Mouse (Mus musculus) left cerebral cortex, postnatal 36 days (tissue): ENCODE results near the gene Ctbp1. TPM values are rescaled to one million over a fixed set of nuclear protein-coding genes. Genes with fewer than 3 reads are reported as not detected.

Experiments
- DNase-seq, 2 experiments: peaks; one replicate each; pipeline ENCODE4 v3.0.0; 2021 to 2022; ENCODE audit warnings: low spot score in 2 of 2, mixed read lengths in 1 of 2
- intact Hi-C: fragments of 180-260 bp; cut with DNase I; formaldehyde crosslinking; loops from one replicate; pipeline ENCODE4 v1.15.1; 2025
- total RNA-seq, 2 experiments: library from RNA; stranded (reverse); gene quantifications; 2 replicates each; pipeline ENCODE4 v1.2.3; 2021

Gene Ctbp1
- total RNA-seq: 100 to 1,000 TPM; 298 to 335 TPM

GRCm38 (mm10) chr5:33274953-33275454 is at the start of gene Ctbp1:
Ctbp1 (minus strand) TSS chr5:33274994.
- peak; percentile 92 to 96 for DNase-seq
- intact Hi-C loops: loop anchor here (1.0 to 2.0 kb wide), 2 partner anchors 60 to 103 kb away; partner anchors contain the start of genes Maea and Uvssa

- DNase-seq: no peak
- intact Hi-C loops: no loop called here
These were observed 49.7 kb upstream of the Ctbp1 start for GRCm38 (mm10) chr5:33324491-33324890.

DNA sequence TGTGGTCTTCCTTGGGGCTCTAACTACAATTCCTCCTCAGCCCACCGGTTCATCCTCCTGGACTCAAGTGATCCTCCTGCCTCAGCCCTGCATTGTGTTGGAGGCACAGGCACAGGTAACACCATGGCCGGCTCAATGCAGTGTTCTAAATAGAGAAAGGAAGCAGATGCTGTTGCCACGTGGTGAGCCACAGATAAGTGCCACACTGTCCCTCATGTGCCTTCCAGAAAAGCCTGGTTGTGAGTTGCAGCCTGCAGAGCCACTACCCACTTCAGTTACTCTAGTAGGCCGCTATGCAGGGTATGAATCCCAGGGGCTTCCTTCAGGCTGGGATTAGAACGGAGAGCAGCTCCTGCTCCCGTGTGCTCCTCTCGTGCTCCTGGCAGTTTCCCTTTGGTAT is 37.4 kb upstream of the Ctbp1 start:
- intact Hi-C loops: no loop called here
- DNase-seq: no peak

DNA sequence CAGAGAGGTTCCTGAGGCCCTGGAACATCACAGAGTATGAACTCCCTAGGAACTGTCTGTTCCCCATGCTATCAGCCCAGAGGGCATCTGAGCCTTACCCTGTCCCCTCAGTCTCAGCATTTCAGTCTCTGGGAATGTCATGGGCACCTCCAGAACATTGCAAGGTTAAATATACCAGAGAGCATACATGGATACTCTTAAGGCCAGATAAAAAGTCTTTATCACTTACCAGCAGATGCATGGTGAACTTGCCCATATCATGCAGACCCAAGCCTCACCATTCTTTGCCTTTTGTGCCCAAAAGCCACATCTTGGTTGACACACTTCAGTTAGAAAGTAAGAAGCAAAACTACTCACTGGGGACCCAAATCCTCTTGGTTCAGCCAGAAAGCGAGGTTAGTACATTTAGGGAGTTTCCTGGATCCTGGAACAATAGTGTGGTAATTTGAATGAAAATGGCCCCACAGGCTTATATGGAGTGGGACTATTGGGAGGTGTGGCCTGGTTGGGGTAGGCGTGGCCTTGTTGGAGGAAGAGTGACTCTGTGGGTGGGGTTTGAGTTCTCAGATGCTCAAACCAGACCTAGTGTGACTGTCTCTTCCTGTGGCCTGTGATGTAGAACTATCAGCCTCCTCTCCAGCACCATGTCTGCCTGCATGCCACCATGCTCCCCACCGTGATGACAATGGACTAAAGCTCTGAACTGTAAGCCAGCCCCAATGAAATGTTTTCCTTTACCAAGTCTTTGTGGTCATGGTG is 36.1 kb upstream of the Ctbp1 start:
- intact Hi-C loops: no loop called here

DNA sequence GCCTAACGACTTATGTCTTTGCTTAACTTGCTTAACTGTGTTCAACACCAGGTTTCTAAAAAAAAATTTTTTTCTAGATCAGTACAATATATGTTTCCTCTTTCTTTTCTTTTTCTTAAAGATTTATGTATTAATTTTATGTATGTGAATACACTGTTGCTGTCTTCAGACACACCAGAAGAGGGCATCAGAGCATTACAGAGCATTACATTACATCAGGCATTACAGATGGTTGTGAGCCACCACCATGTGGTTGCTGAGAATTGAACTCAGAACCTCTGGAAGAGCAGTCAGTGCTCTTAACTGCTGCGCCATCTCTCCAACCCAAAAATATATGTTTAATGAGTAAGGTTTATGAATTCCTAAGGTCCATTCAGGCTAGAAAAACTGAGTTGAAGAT is 27.0 kb upstream of the Ctbp1 start:
- DNase-seq: no peak
- intact Hi-C loops: no loop called here

More for the DNA sequence above, 36.1 kb upstream of the Ctbp1 start:
- DNase-seq: no peak

GRCm38 (mm10) chr5:33297164-33297563 is 22.4 kb upstream of the Ctbp1 start:
- no peak for DNase-seq
- intact Hi-C loops: no loop called here

GRCm38 (mm10) chr5:33293796-33294430 is 19.1 kb upstream of the Ctbp1 start:
- intact Hi-C loops: no loop called here
- DNase-seq: no peak

GRCm38 (mm10) chr5:33283951-33284350 is 9.2 kb upstream of the Ctbp1 start:
- DNase-seq: no peak
- intact Hi-C loops: no loop called here

DNA sequence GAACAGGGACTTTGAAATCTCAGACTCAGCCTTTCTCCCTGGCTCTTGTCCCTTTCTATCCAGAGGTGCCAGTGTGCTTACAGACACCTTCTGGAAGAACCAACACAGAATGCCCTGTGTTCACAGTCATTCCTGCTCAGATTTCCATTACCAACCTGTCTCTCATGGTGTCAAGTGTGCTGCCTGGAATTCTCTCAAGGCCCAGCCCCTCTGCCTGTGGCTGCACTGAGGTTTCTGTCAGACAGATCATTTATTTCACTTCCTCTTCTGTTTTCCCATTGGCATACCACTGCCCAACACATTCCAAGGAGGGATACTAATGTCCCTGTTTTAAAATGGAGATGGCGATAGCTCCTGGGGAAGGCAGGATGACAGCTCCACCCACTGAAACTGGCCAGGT is 6.6 kb upstream of the Ctbp1 start:
- intact Hi-C loops: no loop called here
- no peak for DNase-seq

- DNase-seq: no peak
- intact Hi-C loops: no loop called here
These were observed 4.2 kb upstream of the Ctbp1 start for GRCm38 (mm10) chr5:33278950-33279349.

- intact Hi-C loops: no loop called here
- DNase-seq: no peak
These were observed 2.5 kb upstream of the Ctbp1 start for GRCm38 (mm10) chr5:33277286-33277685.

GRCm38 (mm10) chr5:33275754-33276153 is 960 bp upstream of the Ctbp1 start:
- intact Hi-C loops: loop anchor here (2.0 kb wide), 1 partner anchor 59 kb away; the partner anchor contains the start of gene Maea
- no peak for DNase-seq

DNA sequence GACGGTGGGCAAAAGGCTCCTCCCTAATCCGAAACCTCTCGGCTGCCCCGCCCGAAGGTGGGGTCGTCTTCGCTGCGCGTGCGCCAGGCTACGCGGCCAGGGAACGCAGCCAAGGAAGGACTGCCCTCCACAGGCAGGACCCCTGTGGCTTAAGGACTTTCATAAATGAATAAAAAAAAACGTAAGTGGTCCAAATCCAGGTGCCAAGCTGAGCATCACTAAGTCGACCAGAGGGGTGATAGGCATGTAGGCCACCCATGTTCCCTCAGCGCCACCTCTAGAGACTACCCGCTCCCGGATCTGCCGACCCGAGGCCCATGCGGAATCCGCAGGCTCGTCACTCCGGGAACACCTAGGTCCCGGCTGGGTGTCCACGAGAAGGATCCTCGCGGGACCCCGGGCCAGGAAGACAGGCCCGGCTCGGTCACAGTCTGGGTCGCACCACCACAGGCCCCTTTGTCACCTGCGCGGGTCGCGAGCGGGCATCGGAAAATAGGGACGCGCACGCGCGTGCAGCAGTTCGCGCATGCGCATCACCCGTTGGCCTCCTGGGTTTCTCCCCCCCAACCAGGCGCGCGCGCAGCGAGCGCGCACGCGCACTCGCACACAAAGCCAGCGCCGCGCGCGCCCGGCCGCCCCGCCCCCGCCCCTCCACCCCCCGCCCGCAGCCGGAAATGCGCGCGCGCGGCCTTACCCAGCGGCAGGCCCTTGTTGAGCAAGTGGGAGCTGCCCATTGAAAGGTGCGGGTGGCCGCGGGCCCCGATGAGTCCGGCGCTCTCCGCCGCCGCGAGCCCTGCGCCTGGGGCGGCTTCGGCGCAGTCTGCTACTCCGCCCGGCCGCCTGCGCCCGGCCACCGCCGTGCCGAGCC is 475 bp downstream of the Ctbp1 start:
- DNase-seq: peak; percentile 93 to 96
- intact Hi-C loops: loop anchor here (1.0 to 2.0 kb wide), 2 partner anchors 60 to 104 kb away; partner anchors contain the start of genes Maea and Uvssa

GRCm38 (mm10) chr5:33273777-33274084 is 1.1 kb downstream of the Ctbp1 start:
- DNase-seq: no peak
- intact Hi-C loops: loop anchor here (1.0 to 2.0 kb wide), 2 partner anchors 61 to 105 kb away; partner anchors contain the start of genes Maea and Uvssa

- intact Hi-C loops: no loop called here
- no peak for DNase-seq
These were observed 1.7 kb downstream of the Ctbp1 start for GRCm38 (mm10) chr5:33272845-33273776.

GRCm38 (mm10) chr5:33272146-33272545 is 2.6 kb downstream of the Ctbp1 start:
- no peak for DNase-seq
- intact Hi-C loops: no loop called here

GRCm38 (mm10) chr5:33270568-33270967 is 4.2 kb downstream of the Ctbp1 start:
- DNase-seq: peak; percentile 79 to 83
- intact Hi-C loops: loop anchor here (2.0 kb wide), 1 partner anchor 68 kb away; no protein-coding TSS in a partner anchor

DNA sequence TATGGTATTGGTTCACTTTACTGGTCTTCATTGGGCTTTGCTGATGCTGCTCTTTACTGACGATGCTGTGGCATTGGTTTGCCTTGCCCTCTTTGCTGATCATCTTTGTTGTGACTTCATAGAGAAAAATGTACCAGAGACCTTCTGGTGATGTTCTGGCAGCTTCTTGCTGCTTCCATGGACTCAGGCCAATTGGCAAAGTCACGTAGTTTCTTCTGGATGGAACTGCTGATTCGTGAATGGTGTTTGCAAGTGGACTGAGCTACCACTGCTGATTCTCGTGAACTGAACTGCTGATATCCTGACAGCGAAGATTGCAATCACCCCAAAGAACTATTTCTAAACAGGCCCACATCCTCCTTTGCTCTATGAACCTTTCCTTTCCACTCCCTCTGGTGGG is 20.4 kb downstream of the Ctbp1 start:
- no peak for DNase-seq
- intact Hi-C loops: no loop called here

DNA sequence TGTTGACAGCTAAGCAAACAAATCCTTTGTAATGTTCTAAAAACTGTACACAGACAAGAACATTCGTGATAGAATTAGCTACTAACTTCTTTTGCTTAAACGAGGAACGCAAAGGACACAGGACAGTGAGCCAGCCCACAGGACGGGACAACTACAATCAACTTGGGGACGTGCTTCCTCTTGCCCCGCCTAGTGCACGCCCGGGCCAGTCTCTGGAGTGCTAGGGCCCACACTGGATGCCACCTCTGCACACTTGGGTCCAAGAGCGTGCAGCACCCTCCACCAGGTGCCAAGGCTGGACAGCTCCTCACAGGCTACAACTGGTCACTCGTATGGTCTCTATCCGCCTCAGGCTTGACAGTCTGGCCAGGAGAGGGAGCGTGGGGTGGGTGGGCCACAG is 26.6 kb downstream of the Ctbp1 start:
- intact Hi-C loops: no loop called here
- DNase-seq: no peak
